Mouse (Mus musculus): ENCODE results near the gene Neu3. TPM values are rescaled to one million over a fixed set of nuclear protein-coding genes. Genes with fewer than 3 reads are reported as not detected.

Gene Neu3
- polyA plus RNA-seq, 1 experiment, result 0.91 TPM

DNA sequence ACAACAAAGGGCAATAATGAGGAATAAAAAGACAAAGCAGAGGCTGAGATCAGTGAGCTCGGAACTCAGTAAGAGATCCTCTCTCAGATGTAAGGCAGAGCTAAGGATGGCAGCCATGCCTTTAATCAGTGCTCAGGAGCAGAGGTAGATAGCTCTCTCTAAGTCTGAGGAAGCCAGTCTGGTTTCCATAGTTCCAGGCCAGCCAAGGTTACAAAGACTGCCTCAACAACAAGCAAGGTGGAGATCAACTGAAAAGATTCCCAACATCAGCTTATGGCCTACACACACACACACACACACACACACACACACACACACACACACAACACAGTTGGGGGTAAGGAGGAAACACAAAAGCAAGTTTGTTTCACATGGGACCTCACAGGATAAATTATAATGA, 22.9 kb upstream of the Neu3 start:
- TF ChIP-seq CTCF (IDR thresholded peaks at IDR 0.05; ENCODE audit: control insufficient read depth, insufficient read depth, insufficient replicate concordance, low read depth, low read length) (no peak), POLR2A (IDR thresholded peaks at IDR 0.05; ENCODE audit: control insufficient read depth, low read depth, low read length) (no peak)
- no peak overlapping the region for H3K27ac ChIP-seq (ENCODE audit: control insufficient read depth, insufficient read depth, low read depth, low read length)
- H3K4me3 ChIP-seq (ENCODE audit: control insufficient read depth, low read depth, low read length), result no peak overlapping the region
- H3K27me3 ChIP-seq (ENCODE audit: control insufficient read depth, insufficient read depth, low read length), result no peaks in the 10 kb centered on the region
- H3K36me3 ChIP-seq (ENCODE audit: control insufficient read depth, insufficient read depth, low read length), result no peaks in the 10 kb centered on the region; the same call in none of the 2 replicates
- H3K4me1 ChIP-seq (ENCODE audit: control insufficient read depth, insufficient read depth, low read length), result no peaks in the 10 kb centered on the region

DNA sequence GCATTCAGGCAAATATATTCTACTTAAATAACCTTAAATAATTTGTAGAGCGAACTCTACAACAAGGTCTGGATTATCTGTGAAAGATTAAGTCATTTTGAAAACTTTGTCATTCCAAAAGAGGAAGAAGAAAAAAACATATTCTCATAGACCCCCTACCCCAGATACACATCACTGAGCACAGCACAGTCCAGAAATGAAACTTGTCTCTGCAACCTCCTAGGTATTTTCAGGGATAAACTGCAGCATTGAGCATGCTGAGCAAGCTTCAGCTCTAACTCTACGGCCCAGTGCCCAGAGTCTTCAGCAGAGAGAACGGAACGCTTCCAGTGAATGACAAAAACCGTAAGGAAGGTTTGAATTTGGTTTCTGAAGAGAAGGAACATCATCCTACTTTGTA, 22.3 kb upstream of the Neu3 start:
- Histone ChIP-seq H3K27me3 (ENCODE audit: control insufficient read depth, insufficient read depth, low read length) (no peaks in the 10 kb centered on the region), H3K36me3 (ENCODE audit: control insufficient read depth, insufficient read depth, low read length) (no peaks in the 10 kb centered on the region; the same call in none of the 2 replicates), H3K4me1 (ENCODE audit: control insufficient read depth, insufficient read depth, low read length) (no peaks in the 10 kb centered on the region), H3K27ac (ENCODE audit: control insufficient read depth, insufficient read depth, low read depth, low read length) (no peak overlapping the region), H3K4me3 (ENCODE audit: control insufficient read depth, low read depth, low read length) (no peak overlapping the region)
- TF ChIP-seq POLR2A (IDR thresholded peaks at IDR 0.05; ENCODE audit: control insufficient read depth, low read depth, low read length), result no peak
- no peak for TF ChIP-seq CTCF (IDR thresholded peaks at IDR 0.05; ENCODE audit: control insufficient read depth, insufficient read depth, insufficient replicate concordance, low read depth, low read length)

DNA sequence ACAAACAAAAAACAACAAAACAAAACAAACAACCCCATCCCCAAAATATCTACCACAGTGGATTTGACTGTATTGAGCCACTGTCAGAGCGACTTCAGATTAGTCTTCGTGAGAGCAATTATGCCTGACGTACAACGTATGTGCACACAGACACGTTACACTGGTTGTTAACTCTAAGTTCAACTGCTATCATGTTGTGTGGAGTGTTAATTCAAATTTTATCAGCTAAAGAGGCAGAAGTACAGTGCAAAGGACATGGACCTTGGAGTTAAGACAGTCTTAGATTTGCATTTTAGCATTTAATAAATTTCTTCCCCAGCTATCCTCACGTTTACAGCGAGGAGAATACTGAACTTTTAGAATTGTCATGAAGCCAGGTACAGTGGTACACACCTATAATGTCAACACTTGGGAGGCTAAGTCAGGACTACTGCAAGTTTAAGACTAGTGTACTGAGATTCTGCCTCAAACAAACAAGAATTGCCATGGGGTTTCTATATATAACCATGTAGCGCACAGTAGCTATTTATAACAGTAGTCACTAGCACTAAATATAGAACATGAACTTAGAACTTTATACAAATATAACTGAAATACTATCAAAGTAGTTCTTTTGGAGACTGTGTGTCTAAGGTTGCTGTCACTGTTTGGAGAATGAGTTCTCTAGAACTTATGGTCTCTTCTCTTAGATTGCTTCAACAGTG, 17.5 kb upstream of the Neu3 start:
- peaks cover 2% of the 10 kb centered on the region for H3K36me3 ChIP-seq (ENCODE audit: control insufficient read depth, insufficient read depth, low read length)
- TF ChIP-seq POLR2A (IDR thresholded peaks at IDR 0.05; ENCODE audit: control insufficient read depth, low read depth, low read length) (no peak), CTCF (IDR thresholded peaks at IDR 0.05; ENCODE audit: control insufficient read depth, insufficient read depth, insufficient replicate concordance, low read depth, low read length) (no peak)
- H3K4me3 ChIP-seq (ENCODE audit: control insufficient read depth, low read depth, low read length), result no peak overlapping the region
- no peaks in the 10 kb centered on the region for H3K4me1 ChIP-seq (ENCODE audit: control insufficient read depth, insufficient read depth, low read length)
- H3K27me3 ChIP-seq (ENCODE audit: control insufficient read depth, insufficient read depth, low read length), result no peaks in the 10 kb centered on the region
- H3K27ac ChIP-seq (ENCODE audit: control insufficient read depth, insufficient read depth, low read depth, low read length), result no peak overlapping the region

- TF ChIP-seq POLR2A (IDR thresholded peaks at IDR 0.05; ENCODE audit: control insufficient read depth, low read depth, low read length), result no peak
- TF ChIP-seq CTCF (IDR thresholded peaks at IDR 0.05; ENCODE audit: control insufficient read depth, insufficient read depth, insufficient replicate concordance, low read depth, low read length), result no peak; the same call in 1 of the 2 replicates
- no peak overlapping the region for H3K27ac ChIP-seq (ENCODE audit: control insufficient read depth, insufficient read depth, low read depth, low read length)
- no peak overlapping the region for H3K4me3 ChIP-seq (ENCODE audit: control insufficient read depth, low read depth, low read length)
These were observed 10.0 kb upstream of the Neu3 start for GRCm38 (mm10) chr7:99838241-99838640.

GRCm38 (mm10) chr7:99837358-99838071, 9.3 kb upstream of the Neu3 start:
- Histone ChIP-seq H3K4me1 (ENCODE audit: control insufficient read depth, insufficient read depth, low read length) (no peaks in the 10 kb centered on the region), H3K36me3 (ENCODE audit: control insufficient read depth, insufficient read depth, low read length) (peaks cover 2% of the 10 kb centered on the region; the same call in 1 of the 2 replicates), H3K27ac (ENCODE audit: control insufficient read depth, insufficient read depth, low read depth, low read length) (no peak overlapping the region), H3K27me3 (ENCODE audit: control insufficient read depth, insufficient read depth, low read length) (no peaks in the 10 kb centered on the region), H3K4me3 (ENCODE audit: control insufficient read depth, low read depth, low read length) (no peak overlapping the region)
- TF ChIP-seq POLR2A (IDR thresholded peaks at IDR 0.05; ENCODE audit: control insufficient read depth, low read depth, low read length), result no peak
- TF ChIP-seq CTCF (IDR thresholded peaks at IDR 0.05; ENCODE audit: control insufficient read depth, insufficient read depth, insufficient replicate concordance, low read depth, low read length), result no peak

More at GRCm38 (mm10) chr7:99838241-99838640, 10.0 kb upstream of the Neu3 start:
- Histone ChIP-seq H3K36me3 (ENCODE audit: control insufficient read depth, insufficient read depth, low read length) (peaks cover 2% of the 10 kb centered on the region), H3K27me3 (ENCODE audit: control insufficient read depth, insufficient read depth, low read length) (no peaks in the 10 kb centered on the region), H3K4me1 (ENCODE audit: control insufficient read depth, insufficient read depth, low read length) (no peaks in the 10 kb centered on the region)

DNA sequence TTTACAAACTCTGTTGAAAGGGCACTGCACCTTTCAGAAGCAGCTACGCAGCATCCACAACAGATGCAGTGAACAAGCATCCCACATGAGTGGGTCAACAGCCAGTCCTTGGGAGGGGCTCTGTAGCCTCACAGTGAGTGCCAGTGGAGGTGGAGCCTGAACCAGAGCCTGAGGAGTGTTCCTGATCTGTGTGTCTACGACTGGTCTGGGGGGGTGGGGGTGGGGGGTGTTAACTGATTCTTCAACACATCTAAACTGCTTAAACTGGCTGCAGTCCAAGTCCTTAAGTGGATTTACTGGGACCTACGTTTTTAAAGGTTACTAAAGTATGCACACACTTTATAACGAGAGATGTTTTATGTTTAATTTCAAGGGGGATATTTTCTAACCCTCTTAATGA, 8.6 kb upstream of the Neu3 start:
- no peak overlapping the region for H3K27ac ChIP-seq (ENCODE audit: control insufficient read depth, insufficient read depth, low read depth, low read length)
- no peak for TF ChIP-seq POLR2A (IDR thresholded peaks at IDR 0.05; ENCODE audit: control insufficient read depth, low read depth, low read length)
- no peak for TF ChIP-seq CTCF (IDR thresholded peaks at IDR 0.05; ENCODE audit: control insufficient read depth, insufficient read depth, insufficient replicate concordance, low read depth, low read length)
- H3K4me3 ChIP-seq (ENCODE audit: control insufficient read depth, low read depth, low read length), result no peak overlapping the region
- no peaks in the 10 kb centered on the region for H3K27me3 ChIP-seq (ENCODE audit: control insufficient read depth, insufficient read depth, low read length)
- H3K36me3 ChIP-seq (ENCODE audit: control insufficient read depth, insufficient read depth, low read length), result peaks cover 2% of the 10 kb centered on the region; the same call in 1 of the 2 replicates
- no peaks in the 10 kb centered on the region for H3K4me1 ChIP-seq (ENCODE audit: control insufficient read depth, insufficient read depth, low read length)

GRCm38 (mm10) chr7:99834314-99834853, 6.2 kb upstream of the Neu3 start:
- H3K4me1 ChIP-seq (ENCODE audit: control insufficient read depth, insufficient read depth, low read length), result no peaks in the 10 kb centered on the region
- no peak overlapping the region for H3K4me3 ChIP-seq (ENCODE audit: control insufficient read depth, low read depth, low read length)
- H3K27ac ChIP-seq (ENCODE audit: control insufficient read depth, insufficient read depth, low read depth, low read length), result no peak overlapping the region
- no peaks in the 10 kb centered on the region for H3K36me3 ChIP-seq (ENCODE audit: control insufficient read depth, insufficient read depth, low read length)
- no peaks in the 10 kb centered on the region for H3K27me3 ChIP-seq (ENCODE audit: control insufficient read depth, insufficient read depth, low read length)
- TF ChIP-seq CTCF (IDR thresholded peaks at IDR 0.05; ENCODE audit: control insufficient read depth, insufficient read depth, insufficient replicate concordance, low read depth, low read length), result no peak
- no peak for TF ChIP-seq POLR2A (IDR thresholded peaks at IDR 0.05; ENCODE audit: control insufficient read depth, low read depth, low read length)

Measured in testis, adult 2 months (tissue).